Mouse (Mus musculus) mouse trophoblast stem cell (cell line): ENCODE data around the gene Zglp1.
"Not testable (repeated sequence)": the region's sequence is repeated elsewhere in the genome, so short reads cannot be mapped to it uniquely, and the experiment has no call there.

Source experiments
- in situ Hi-C, 2 experiments: fragments of 300-500 bp; cut with MseI, MboI; formaldehyde crosslinking; loops; 2 replicates in 1 of 2; 3 replicates in 1 of 2; pipeline ENCODE4 v1.15.1; 2025

The Zglp1 gene

GRCm38 (mm10) chr9:21072641-21073040 lies 5.7 kb upstream of the Zglp1 start:
- in situ Hi-C loops = no loop called here

GRCm38 (mm10) chr9:21062928-21063327 lies 4.0 kb downstream of the Zglp1 start:
- in situ Hi-C loops = no loop called here

- in situ Hi-C loops = no loop called here
These were observed 15.3 kb downstream of the Zglp1 start for GRCm38 (mm10) chr9:21051578-21051977.

- in situ Hi-C loops = no loop called here
These were observed 21.7 kb downstream of the Zglp1 start for GRCm38 (mm10) chr9:21045235-21045634.

GRCm38 (mm10) chr9:21044785-21045184 lies 22.1 kb downstream of the Zglp1 start:
- in situ Hi-C loops = not testable (repeated sequence)

- in situ Hi-C loops = no loop called here
These were observed 23.3 kb downstream of the Zglp1 start for GRCm38 (mm10) chr9:21043563-21043962.

GRCm38 (mm10) chr9:21041308-21041707 lies 25.6 kb downstream of the Zglp1 start:
- in situ Hi-C loops = no loop called here

GRCm38 (mm10) chr9:21039779-21040178 lies 27.1 kb downstream of the Zglp1 start:
- in situ Hi-C loops = no loop called here

- in situ Hi-C loops = no loop called here
These were observed 29.4 kb downstream of the Zglp1 start for GRCm38 (mm10) chr9:21037481-21037891.

GRCm38 (mm10) chr9:21036666-21037065 lies 30.2 kb downstream of the Zglp1 start:
- in situ Hi-C loops = no loop called here

- in situ Hi-C loops = no loop called here
These were observed 30.7 kb downstream of the Zglp1 start for GRCm38 (mm10) chr9:21036161-21036560.

- in situ Hi-C loops = no loop called here
These were observed 31.3 kb downstream of the Zglp1 start for GRCm38 (mm10) chr9:21035586-21035985.

GRCm38 (mm10) chr9:21034481-21035085 lies 32.3 kb downstream of the Zglp1 start:
- in situ Hi-C loops = no loop called here

GRCm38 (mm10) chr9:21033136-21033535 lies 33.8 kb downstream of the Zglp1 start:
- in situ Hi-C loops = no loop called here

GRCm38 (mm10) chr9:21032491-21032890 lies 34.4 kb downstream of the Zglp1 start:
- in situ Hi-C loops = no loop called here

GRCm38 (mm10) chr9:21031896-21032351 lies 35.0 kb downstream of the Zglp1 start, which contains the start of gene Icam5:
Gene Icam5, plus strand, starts transcription at chr9:21032073.
- in situ Hi-C loops = no loop called here

GRCm38 (mm10) chr9:21031251-21031895 lies 35.5 kb downstream of the Zglp1 start:
- in situ Hi-C loops = no loop called here

- in situ Hi-C loops = no loop called here
These were observed 36.1 kb downstream of the Zglp1 start for GRCm38 (mm10) chr9:21030781-21031250.

- in situ Hi-C loops = no loop called here
These were observed 36.8 kb downstream of the Zglp1 start for GRCm38 (mm10) chr9:21030055-21030600.

- in situ Hi-C loops = no loop called here
These were observed 37.4 kb downstream of the Zglp1 start, which contains the start of gene Icam4 for GRCm38 (mm10) chr9:21029291-21030054. Gene Icam4, plus strand, starts transcription at chr9:21029373.

- in situ Hi-C loops = no loop called here
These were observed 38.3 kb downstream of the Zglp1 start for GRCm38 (mm10) chr9:21028560-21029110.
